Mouse (Mus musculus) embryo, embryonic 11.5 days (tissue): ENCODE measurements around the gene Mul1.

ENCODE experiments used
- DNase-seq: peaks from one replicate; pipeline ENCODE4 v3.0.0-alpha.2; 2012; ENCODE audit warnings: low read depth, low spot score

Mul1 gene

GRCm38 (mm10) chr4:138440062-138440461, 5.6 kb downstream of the Mul1 start:
- no peak for DNase-seq

GRCm38 (mm10) chr4:138444941-138445340, 10.5 kb downstream of the Mul1 start:
- DNase-seq, result no peak

GRCm38 (mm10) chr4:138446981-138447380, 12.5 kb downstream of the Mul1 start:
- no peak for DNase-seq

GRCm38 (mm10) chr4:138447387-138447786, 12.9 kb downstream of the Mul1 start:
- peak; percentile 88 for DNase-seq

- DNase-seq, result no peak
Observed at GRCm38 (mm10) chr4:138447827-138448602, 13.5 kb downstream of the Mul1 start.

GRCm38 (mm10) chr4:138448872-138449615, 14.6 kb downstream of the Mul1 start:
- DNase-seq, result no peak

- DNase-seq, result no peak
Observed at GRCm38 (mm10) chr4:138449636-138450314, 15.3 kb downstream of the Mul1 start.

- DNase-seq, result no peak
Observed at GRCm38 (mm10) chr4:138452306-138453096, 18.0 kb downstream of the Mul1 start.

GRCm38 (mm10) chr4:138453097-138453752, 18.8 kb downstream of the Mul1 start:
- DNase-seq, result no peak

GRCm38 (mm10) chr4:138453753-138454570, 19.5 kb downstream of the Mul1 start, which contains the start of gene Camk2n1:
Camk2n1 (plus strand) TSS chr4:138454314.
- DNase-seq, result peak; percentile 57

GRCm38 (mm10) chr4:138454571-138455140, 20.2 kb downstream of the Mul1 start:
- DNase-seq, result peak; percentile 51

GRCm38 (mm10) chr4:138455141-138455955, 20.9 kb downstream of the Mul1 start:
- no peak for DNase-seq

- DNase-seq, result no peak
Observed at GRCm38 (mm10) chr4:138455956-138456341, 21.5 kb downstream of the Mul1 start.

GRCm38 (mm10) chr4:138456536-138456935, 22.1 kb downstream of the Mul1 start:
- no peak for DNase-seq

GRCm38 (mm10) chr4:138457091-138457490, 22.6 kb downstream of the Mul1 start:
- DNase-seq, result no peak

- DNase-seq, result no peak
Observed at GRCm38 (mm10) chr4:138458171-138458570, 23.7 kb downstream of the Mul1 start.

- no peak for DNase-seq
Observed at GRCm38 (mm10) chr4:138458735-138459440, 24.4 kb downstream of the Mul1 start.

GRCm38 (mm10) chr4:138459775-138460174, 25.3 kb downstream of the Mul1 start:
- no peak for DNase-seq
